10 mouse cellular contexts compared by ENCODE assay signal in genomic region chr12:54443285-54443684, GRCm38 (mm10).
DNase-seq lines count a peak whose midpoint lies in the region; ATAC-seq and TF ChIP-seq lines count a peak whose summit lies in the region.
"Had no signal": no experiment of that assay in that cellular context is flagged by ENCODE, and none has a peak within 500 bp of the region (broad histone marks: within the 10 kb centered on the region; RNA-seq: fewer than 3 reads in every experiment).

No protein-coding gene starts in this region.

- intact Hi-C loops in gastrocnemius, postnatal 14 days (cut with DNase I; ENCODE audit: low total_unique reads), result no loop called here

- H3K9me3 ChIP-seq in hindbrain, embryonic 10.5 days, result no peaks in the 10 kb centered on the region
- H3K9me3 ChIP-seq in hindbrain, embryonic 14.5 days (ENCODE audit: control insufficient read depth, low read length), result no peaks in the 10 kb centered on the region
- no peaks in the 10 kb centered on the region for H3K9me3 ChIP-seq in midbrain, postnatal 0 days (ENCODE audit: low read length)
- H3K9me3 ChIP-seq: neural tube, embryonic 13.5 days had no signal

- no peak overlapping the region for H3K9ac ChIP-seq in hindbrain, embryonic 14.5 days
- H3K9ac ChIP-seq in midbrain, postnatal 0 days (replicated peaks; ENCODE audit: low read length, poor library complexity, severe bottlenecking), result no peak overlapping the region
- H3K9ac ChIP-seq: neural tube, embryonic 13.5 days had no signal

- H3K36me3 ChIP-seq in hindbrain, embryonic 10.5 days, result no peaks in the 10 kb centered on the region
- H3K36me3 ChIP-seq in hindbrain, embryonic 14.5 days (replicated peaks; ENCODE audit: control insufficient read depth, insufficient read depth), result no peaks in the 10 kb centered on the region
- H3K36me3 ChIP-seq in midbrain, postnatal 0 days (ENCODE audit: insufficient read depth, low read length), result no peaks in the 10 kb centered on the region
- H3K36me3 ChIP-seq: neural tube, embryonic 13.5 days had no signal

- TF ChIP-seq CTCF in midbrain, postnatal 0 days (IDR thresholded peaks at IDR 0.05), result no peak

- peak; percentile 15 for DNase-seq in hindbrain, embryonic 10.5 days (ENCODE audit: low spot score)
- no peak for DNase-seq in hindbrain, embryonic 14.5 days (ENCODE audit: low spot score)
- peak; percentile 29 for DNase-seq in gastrocnemius, postnatal 14 days
- peak; percentile 56 for DNase-seq in kidney, adult 9 months
- DNase-seq in lung, postnatal 36 days, result peak; percentile 68
- DNase-seq in left cerebral cortex, adult 18-20 months (ENCODE audit: low spot score in 2 of 2), result no peak
- no peak for DNase-seq in cerebellum, adult 11 months
- no peak for DNase-seq in midbrain, postnatal 0 days (ENCODE audit: low spot score)

- H3K4me2 ChIP-seq in hindbrain, embryonic 14.5 days (replicated peaks), result no peak overlapping the region
- no peak overlapping the region for H3K4me2 ChIP-seq in midbrain, postnatal 0 days (ENCODE audit: low read depth, low read length, poor library complexity, severe bottlenecking)
- H3K4me2 ChIP-seq: liver, embryonic 11.5 days; neural tube, embryonic 13.5 days had no signal

- no peak for ATAC-seq in hindbrain, embryonic 14.5 days (ENCODE audit: low FRiP score)
- ATAC-seq in midbrain, postnatal 0 days (ENCODE audit: low FRiP score), result no peak

- peaks cover 22% of the 10 kb centered on the region for H3K4me1 ChIP-seq in hindbrain, embryonic 10.5 days (replicated peaks)
- H3K4me1 ChIP-seq in hindbrain, embryonic 14.5 days (replicated peaks; ENCODE audit: control insufficient read depth, insufficient read depth, low read length), result no peaks in the 10 kb centered on the region
- no peaks in the 10 kb centered on the region for H3K4me1 ChIP-seq in midbrain, postnatal 0 days (ENCODE audit: insufficient read depth, low read length)

- H3K4me3 ChIP-seq in hindbrain, embryonic 10.5 days, result no peak overlapping the region
- H3K4me3 ChIP-seq in hindbrain, embryonic 14.5 days (replicated peaks; ENCODE audit: low read length), result no peak overlapping the region
- H3K4me3 ChIP-seq in midbrain, postnatal 0 days (ENCODE audit: low read depth, low read length), result no peak overlapping the region
- H3K4me3 ChIP-seq: neural tube, embryonic 13.5 days had no signal

- H3K27me3 ChIP-seq in hindbrain, embryonic 10.5 days (ENCODE audit: insufficient read depth, poor library complexity, severe bottlenecking), result no peaks in the 10 kb centered on the region
- no peaks in the 10 kb centered on the region for H3K27me3 ChIP-seq in hindbrain, embryonic 14.5 days (ENCODE audit: control insufficient read depth, insufficient read depth, low read length)
- no peaks in the 10 kb centered on the region for H3K27me3 ChIP-seq in midbrain, postnatal 0 days (ENCODE audit: insufficient read depth, low read length)
- H3K27me3 ChIP-seq: neural tube, embryonic 13.5 days had no signal

- 49% methylated on average over 2 of the region's 2 CpGs for WGBS in hindbrain, embryonic 10.5 days
- 74% methylated on average over 2 of the region's 2 CpGs for WGBS in hindbrain, embryonic 14.5 days
- WGBS in midbrain, postnatal 0 days, result 85% methylated on average over 2 of the region's 2 CpGs

- no peak overlapping the region for H3K27ac ChIP-seq in hindbrain, embryonic 10.5 days
- no peak overlapping the region for H3K27ac ChIP-seq in hindbrain, embryonic 14.5 days
- H3K27ac ChIP-seq in midbrain, postnatal 0 days (ENCODE audit: low read depth, low read length), result no peak overlapping the region
- H3K27ac ChIP-seq: neural tube, embryonic 13.5 days had no signal

Comparison
In these comparisons a context has a peak if more than half of its experiments do, and no peak if none do; other contexts are left out.
1. DNase-seq: peak in hindbrain, embryonic 10.5 days (single experiment), gastrocnemius, postnatal 14 days (single experiment), kidney, adult 9 months (single experiment) and lung, postnatal 36 days (single experiment); none in hindbrain, embryonic 14.5 days (single experiment), left cerebral cortex, adult 18-20 months (0 of 2), cerebellum, adult 11 months (single experiment) and midbrain, postnatal 0 days (single experiment).